Mouse (Mus musculus): ENCODE measurements around the gene Hexdc. TPM values are rescaled to one million over a fixed set of nuclear protein-coding genes. Genes with fewer than 3 reads are reported as not detected.
A peak's percentile ranks its signal among the peaks of the same experiment; 100 is the strongest.

The Hexdc gene
- polyA plus RNA-seq, 1 experiment from 2014 or later: 7.1 TPM

DNA sequence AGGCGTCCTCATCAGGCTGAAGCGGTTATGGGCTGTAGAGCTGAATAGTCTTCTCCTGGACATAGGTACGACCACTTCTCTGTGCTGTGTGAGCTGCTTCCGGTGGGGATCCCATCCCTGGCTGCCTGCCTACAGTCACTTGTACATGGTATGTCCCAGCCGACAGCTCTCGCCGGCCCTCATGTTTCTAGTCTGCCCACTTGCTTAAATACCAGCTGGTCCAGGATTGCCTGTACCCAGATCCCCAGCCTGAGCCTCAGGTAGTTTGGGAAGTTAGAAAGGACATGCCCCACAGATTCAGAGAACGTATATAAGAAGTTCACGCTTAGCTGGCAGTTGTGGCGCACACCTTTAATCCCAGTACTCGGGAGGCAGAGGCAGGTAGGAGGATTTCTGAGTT, 15.5 kb downstream of the Hexdc start:
- ATAC-seq (ENCODE audit: low read depth): no peak
- no peaks in the 10 kb centered on the region for H3K27me3 ChIP-seq (ENCODE audit: control insufficient read depth, insufficient read depth, low read depth, low read length)
- WGBS: 87% methylated on average over 11 of the region's 11 CpGs
- H3K9ac ChIP-seq (ENCODE audit: low read length): no peak overlapping the region
- no peaks in the 10 kb centered on the region for H3K4me1 ChIP-seq (replicated peaks; ENCODE audit: control insufficient read depth, insufficient read depth, low read length)
- H3K36me3 ChIP-seq (ENCODE audit: control insufficient read depth, insufficient read depth, low read length): peaks cover 22% of the 10 kb centered on the region
- H3K9me3 ChIP-seq (ENCODE audit: control insufficient read depth, low read length): no peaks in the 10 kb centered on the region
- H3K4me2 ChIP-seq (ENCODE audit: low read depth, low read length): no peak overlapping the region
- no peak overlapping the region for H3K27ac ChIP-seq (ENCODE audit: low read length)
- no peak overlapping the region for H3K4me3 ChIP-seq (ENCODE audit: low read length)

DNA sequence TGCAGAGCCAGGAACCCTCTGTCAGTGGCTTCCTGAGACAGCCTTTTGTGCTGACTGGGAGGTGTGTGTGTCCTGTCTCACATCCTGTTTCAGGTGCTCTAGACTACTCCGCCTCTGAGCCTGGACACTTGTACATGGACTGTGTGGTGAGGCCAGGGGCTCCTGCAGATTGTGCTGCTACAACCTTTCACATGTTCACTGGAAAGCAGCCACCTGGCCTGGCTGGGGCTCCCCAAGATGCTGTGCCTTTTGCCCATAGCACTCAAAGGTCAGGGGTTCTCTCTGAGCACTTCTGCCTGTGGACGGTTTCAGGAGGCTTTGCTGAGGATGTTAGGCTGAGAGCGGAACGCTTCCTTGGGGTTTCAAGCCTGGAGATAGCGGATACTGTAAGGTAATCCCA, 16.5 kb downstream of the Hexdc start:
- Histone ChIP-seq H3K4me2 (ENCODE audit: low read depth, low read length) (no peak overlapping the region), H3K27me3 (ENCODE audit: control insufficient read depth, insufficient read depth, low read depth, low read length) (no peaks in the 10 kb centered on the region), H3K4me3 (ENCODE audit: low read length) (no peak overlapping the region), H3K9ac (ENCODE audit: low read length) (no peak overlapping the region), H3K9me3 (ENCODE audit: control insufficient read depth, low read length) (no peaks in the 10 kb centered on the region), H3K27ac (ENCODE audit: low read length) (no peak overlapping the region), H3K36me3 (ENCODE audit: control insufficient read depth, insufficient read depth, low read length) (peaks cover 31% of the 10 kb centered on the region), H3K4me1 (replicated peaks; ENCODE audit: control insufficient read depth, insufficient read depth, low read length) (no peaks in the 10 kb centered on the region)
- ATAC-seq (ENCODE audit: low read depth): no peak
- 85% methylated on average over 5 of the region's 5 CpGs for WGBS

DNA sequence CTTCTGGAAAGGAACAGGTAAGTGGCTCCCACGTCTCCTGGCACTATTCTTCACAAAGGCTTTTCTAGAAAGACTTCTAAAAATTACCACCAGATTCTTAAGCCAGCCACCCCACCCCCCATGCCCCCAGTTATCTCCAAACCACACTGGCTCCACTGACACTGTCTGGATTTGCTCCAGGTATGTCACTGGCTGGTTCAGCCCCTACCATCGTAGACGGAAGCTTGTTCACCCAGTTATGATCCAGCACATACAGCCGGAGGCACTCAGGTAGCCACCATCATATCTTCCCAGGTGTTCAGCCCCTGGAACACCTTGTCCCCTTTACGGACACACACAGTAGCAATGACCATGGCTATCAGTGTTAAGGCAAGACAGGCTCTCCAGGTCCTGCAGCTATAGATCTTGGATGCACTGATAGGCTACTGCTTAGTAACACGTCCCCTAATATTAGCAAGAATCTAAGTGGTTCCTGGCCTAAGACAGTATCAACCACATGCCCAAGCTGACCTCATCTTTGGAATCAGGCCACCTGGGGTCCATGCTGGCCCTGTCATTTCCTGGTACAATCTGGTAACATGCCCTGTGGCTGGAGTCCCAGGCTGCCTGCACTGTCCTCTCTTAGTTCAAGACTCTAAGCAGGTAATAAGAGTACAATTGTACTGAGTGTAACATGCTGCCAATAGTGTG, 17.2 kb downstream of the Hexdc start:
- Histone ChIP-seq H3K9ac (ENCODE audit: low read length) (no peak overlapping the region), H3K36me3 (ENCODE audit: control insufficient read depth, insufficient read depth, low read length) (peaks cover 31% of the 10 kb centered on the region), H3K4me2 (ENCODE audit: low read depth, low read length) (no peak overlapping the region), H3K4me3 (ENCODE audit: low read length) (no peak overlapping the region), H3K4me1 (replicated peaks; ENCODE audit: control insufficient read depth, insufficient read depth, low read length) (0 out of 2 replicates have a peak, but pooled peaks cover 2% of the 10 kb centered on the region), H3K27me3 (ENCODE audit: control insufficient read depth, insufficient read depth, low read depth, low read length) (no peaks in the 10 kb centered on the region), H3K27ac (ENCODE audit: low read length) (no peak overlapping the region), H3K9me3 (ENCODE audit: control insufficient read depth, low read length) (no peaks in the 10 kb centered on the region)
- 82% methylated on average over 6 of the region's 6 CpGs for WGBS
- no peak for ATAC-seq (ENCODE audit: low read depth)

DNA sequence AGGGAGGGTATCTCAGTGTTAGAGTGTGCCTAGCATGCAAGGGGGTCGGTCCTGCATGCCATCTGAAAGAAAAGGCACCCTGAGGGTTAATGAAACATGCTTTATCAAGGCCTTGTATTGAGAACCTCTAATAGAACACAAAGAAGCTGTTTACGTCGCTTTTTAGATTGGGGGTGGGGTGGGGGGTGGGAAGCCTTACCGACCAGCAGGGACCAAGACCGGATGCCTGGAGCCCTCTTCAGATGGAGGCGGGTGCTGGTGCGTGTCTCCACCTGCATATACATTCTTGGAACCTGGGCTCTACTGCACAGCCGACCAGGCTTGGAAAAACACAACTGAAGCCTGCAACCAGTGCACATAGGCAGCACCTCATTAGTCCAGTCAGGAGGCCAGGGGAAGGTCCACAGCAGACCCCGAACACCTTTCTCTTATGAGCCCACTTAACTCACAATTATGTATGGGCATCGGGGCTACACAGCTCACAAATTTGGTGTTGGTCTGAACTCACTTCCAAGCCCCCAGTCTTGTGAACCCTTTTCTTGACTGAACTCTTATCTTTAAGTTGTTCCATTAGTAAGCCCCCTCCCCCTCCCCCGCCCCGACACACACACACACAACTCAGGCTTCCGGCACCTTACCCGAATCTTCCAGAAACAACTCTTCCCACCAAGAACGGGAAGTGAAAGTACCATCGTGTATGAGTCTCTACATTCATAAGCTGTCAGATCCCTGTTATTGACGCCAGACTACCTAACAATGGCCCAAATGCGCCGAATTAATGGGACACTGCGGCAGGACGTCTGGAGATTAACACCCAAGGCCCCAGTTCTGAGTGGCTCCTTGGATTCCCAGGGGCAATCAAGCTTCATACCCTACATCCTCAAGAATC, 24.1 kb downstream of the Hexdc start:
- peaks cover 19% of the 10 kb centered on the region for H3K36me3 ChIP-seq (ENCODE audit: control insufficient read depth, insufficient read depth, low read length)
- H3K27me3 ChIP-seq (ENCODE audit: control insufficient read depth, insufficient read depth, low read depth, low read length): no peaks in the 10 kb centered on the region
- H3K27ac ChIP-seq (ENCODE audit: low read length): peak overlapping the region; percentile 85
- no peaks in the 10 kb centered on the region for H3K9me3 ChIP-seq (ENCODE audit: control insufficient read depth, low read length)
- peak; percentile 1; the same call in 1 of the 2 replicates for ATAC-seq (ENCODE audit: low read depth)
- H3K9ac ChIP-seq (ENCODE audit: low read length): peak overlapping the region; percentile 74
- WGBS: 12% methylated on average over 21 of the region's 21 CpGs
- H3K4me3 ChIP-seq (ENCODE audit: low read length): peak overlapping the region; percentile 78
- H3K4me1 ChIP-seq (replicated peaks; ENCODE audit: control insufficient read depth, insufficient read depth, low read length): peaks cover 14% of the 10 kb centered on the region
- peak overlapping the region; percentile 85 for H3K4me2 ChIP-seq (ENCODE audit: low read depth, low read length)

DNA sequence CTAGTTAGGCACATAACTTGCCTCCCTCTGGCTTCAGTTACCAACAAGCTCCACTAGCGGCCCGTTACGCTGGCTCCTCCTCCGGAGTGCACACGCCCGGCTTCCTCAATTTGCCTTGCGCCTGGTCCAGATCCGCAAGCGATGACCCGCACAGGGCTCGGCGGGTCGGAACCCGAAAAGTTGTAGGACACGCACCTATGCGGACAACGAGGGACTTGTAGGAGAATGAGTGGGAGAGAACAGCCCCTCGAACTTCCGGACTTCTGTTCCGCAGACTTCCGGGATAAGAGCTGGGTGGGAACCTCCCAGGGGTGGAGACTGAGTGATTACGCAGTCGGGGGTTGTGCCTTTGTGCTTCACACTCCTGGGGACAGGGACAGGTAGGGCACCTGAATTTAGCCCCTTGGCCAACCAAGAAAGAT, 24.8 kb downstream of the Hexdc start, which contains the start of gene Cybc1:
Cybc1 (minus strand) TSS at position 305 of the 422 bp plus-strand sequence.
- peak; percentile 94 for ATAC-seq (ENCODE audit: low read depth)
- H3K9me3 ChIP-seq (ENCODE audit: control insufficient read depth, low read length): no peaks in the 10 kb centered on the region
- peak within 1 kb of the TSS; percentile 78 for H3K4me3 ChIP-seq (ENCODE audit: low read length)
- peak within 1 kb of the TSS; percentile 85 for H3K27ac ChIP-seq (ENCODE audit: low read length)
- peaks cover 15% of the 10 kb centered on the region for H3K36me3 ChIP-seq (ENCODE audit: control insufficient read depth, insufficient read depth, low read length)
- H3K4me2 ChIP-seq (ENCODE audit: low read depth, low read length): peak within 1 kb of the TSS; percentile 85
- H3K4me1 ChIP-seq (replicated peaks; ENCODE audit: control insufficient read depth, insufficient read depth, low read length): peaks cover 14% of the 10 kb centered on the region
- no peaks in the 10 kb centered on the region for H3K27me3 ChIP-seq (ENCODE audit: control insufficient read depth, insufficient read depth, low read depth, low read length)
- 0% methylated on average over 23 of the region's 23 CpGs for WGBS
- peak within 1 kb of the TSS; percentile 74 for H3K9ac ChIP-seq (ENCODE audit: low read length)

DNA sequence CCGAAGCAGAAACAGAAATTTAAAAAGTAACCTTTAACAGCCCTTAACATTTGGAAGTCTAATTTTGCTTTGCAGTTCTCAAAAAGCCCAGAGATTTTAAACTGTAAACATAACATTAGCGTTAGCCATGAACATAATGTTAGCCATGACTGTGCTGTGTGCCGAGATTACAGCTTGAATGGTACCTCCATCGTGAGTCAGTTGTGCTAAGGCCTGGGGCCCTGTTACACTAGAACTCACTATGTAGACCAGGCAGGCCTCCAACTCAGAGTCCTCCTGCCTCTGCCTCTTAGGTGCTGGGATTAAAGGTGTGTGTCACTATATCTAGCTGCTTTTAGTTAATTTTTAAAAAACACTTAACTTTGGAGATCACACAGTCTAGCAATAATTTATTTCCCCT, 27.0 kb downstream of the Hexdc start:
- ATAC-seq (ENCODE audit: low read depth): no peak
- no peaks in the 10 kb centered on the region for H3K9me3 ChIP-seq (ENCODE audit: control insufficient read depth, low read length)

DNA sequence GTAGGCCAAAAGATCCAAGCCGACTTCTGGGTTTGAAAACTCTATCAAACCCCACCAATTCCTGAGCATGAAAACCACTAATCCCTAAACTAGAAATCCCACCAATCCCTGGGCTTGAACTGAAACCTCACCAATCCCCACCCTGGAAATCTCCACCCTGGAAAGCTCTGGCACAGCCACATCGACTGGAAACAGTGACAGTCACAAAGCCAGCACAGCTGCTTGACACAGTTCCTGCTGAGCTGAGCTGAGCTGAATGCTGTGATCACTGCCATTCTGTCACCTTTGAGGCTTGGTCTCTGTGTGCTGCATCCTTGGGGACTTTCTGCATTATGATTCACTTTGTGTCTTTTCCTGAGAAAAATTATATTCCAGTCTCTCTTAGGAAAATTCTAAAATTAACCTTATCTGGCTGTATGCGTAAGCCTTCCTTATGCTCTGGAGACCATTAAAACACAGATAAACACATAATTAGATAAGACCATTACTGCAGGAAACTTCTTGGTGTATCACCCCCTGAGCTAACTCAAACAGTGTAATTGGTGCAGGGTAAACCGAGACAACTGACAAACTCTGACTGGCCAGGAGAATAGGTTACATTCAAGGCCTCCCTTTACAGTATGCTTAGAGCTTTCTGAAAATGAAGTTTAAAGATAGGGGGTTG, 27.5 kb downstream of the Hexdc start:
- Histone ChIP-seq H3K4me2 (ENCODE audit: low read depth, low read length) (no peak overlapping the region), H3K36me3 (ENCODE audit: control insufficient read depth, insufficient read depth, low read length) (no peaks in the 10 kb centered on the region), H3K9me3 (ENCODE audit: control insufficient read depth, low read length) (no peaks in the 10 kb centered on the region), H3K4me1 (replicated peaks; ENCODE audit: control insufficient read depth, insufficient read depth, low read length) (peaks cover 20% of the 10 kb centered on the region), H3K9ac (ENCODE audit: low read length) (no peak overlapping the region), H3K27me3 (ENCODE audit: control insufficient read depth, insufficient read depth, low read depth, low read length) (no peaks in the 10 kb centered on the region), H3K27ac (ENCODE audit: low read length) (no peak overlapping the region), H3K4me3 (ENCODE audit: low read length) (no peak overlapping the region)
- ATAC-seq (ENCODE audit: low read depth): no peak
- WGBS: 46% methylated on average over 4 of the region's 4 CpGs

More for the DNA sequence above, 27.0 kb downstream of the Hexdc start:
- H3K27me3 ChIP-seq (ENCODE audit: control insufficient read depth, insufficient read depth, low read depth, low read length): no peaks in the 10 kb centered on the region
- WGBS: 71% methylated on average over 4 of the region's 4 CpGs
- peaks cover 18% of the 10 kb centered on the region for H3K4me1 ChIP-seq (replicated peaks; ENCODE audit: control insufficient read depth, insufficient read depth, low read length)
- no peak overlapping the region for H3K27ac ChIP-seq (ENCODE audit: low read length)
- no peaks in the 10 kb centered on the region for H3K36me3 ChIP-seq (ENCODE audit: control insufficient read depth, insufficient read depth, low read length)
- H3K4me3 ChIP-seq (ENCODE audit: low read length): no peak overlapping the region
- no peak overlapping the region for H3K4me2 ChIP-seq (ENCODE audit: low read depth, low read length)
- H3K9ac ChIP-seq (ENCODE audit: low read length): no peak overlapping the region

DNA sequence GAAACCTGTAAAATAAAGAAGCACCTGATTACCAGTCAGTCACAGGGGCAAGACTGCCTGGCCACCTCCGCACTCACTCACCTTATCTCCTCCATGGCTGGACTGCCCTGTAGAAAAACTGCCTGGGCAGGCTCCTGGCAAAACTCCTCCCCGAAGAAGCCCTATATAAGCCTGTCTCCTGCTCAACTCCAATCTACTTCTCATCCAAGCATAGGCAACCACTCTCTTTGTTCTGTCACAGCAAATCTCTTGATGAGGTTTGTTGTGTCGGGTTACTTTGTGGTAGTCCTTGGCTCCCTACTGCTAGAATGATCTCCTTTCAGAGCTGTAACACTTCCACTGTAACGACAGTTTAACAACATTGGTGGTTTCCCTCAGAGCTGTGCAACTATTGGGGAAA, 28.5 kb downstream of the Hexdc start:
- no peak overlapping the region for H3K27ac ChIP-seq (ENCODE audit: low read length)
- H3K27me3 ChIP-seq (ENCODE audit: control insufficient read depth, insufficient read depth, low read depth, low read length): no peaks in the 10 kb centered on the region
- peaks cover 18% of the 10 kb centered on the region for H3K4me1 ChIP-seq (replicated peaks; ENCODE audit: control insufficient read depth, insufficient read depth, low read length)
- H3K4me3 ChIP-seq (ENCODE audit: low read length): no peak overlapping the region
- H3K36me3 ChIP-seq (ENCODE audit: control insufficient read depth, insufficient read depth, low read length): no peaks in the 10 kb centered on the region
- WGBS: 29% methylated on average over 4 of the region's 4 CpGs
- H3K9me3 ChIP-seq (ENCODE audit: control insufficient read depth, low read length): no peaks in the 10 kb centered on the region
- no peak overlapping the region for H3K9ac ChIP-seq (ENCODE audit: low read length)
- ATAC-seq (ENCODE audit: low read depth): no peak
- no peak overlapping the region for H3K4me2 ChIP-seq (ENCODE audit: low read depth, low read length)
